Mouse (Mus musculus) kidney, adult 2 months (tissue): ENCODE results near the gene Cdh24.

Experiments used
- CTCF ChIP-seq: fragments of 200-500 bp; conservative IDR thresholded peaks from 2 replicates; pipeline ENCODE4 v1.5.1; 2011; ENCODE audit warnings: low read depth, mild to moderate bottlenecking, control low read depth, low read length, moderate library complexity, mixed read lengths; ENCODE audit not compliant: insufficient read depth, insufficient read length
- POLR2A ChIP-seq: fragments of 200-500 bp; IDR thresholded peaks from one replicate; pipeline ENCODE4 v1.6.1; 2011; ENCODE audit warnings: low read depth, low read length, control low read depth

GRCm38 (mm10) chr14:54686063-54686521, 44.9 kb upstream of the Cdh24 start, which contains the start of gene 1700123O20Rik:
- peak; percentile 29; the same call in 1 of the 2 replicates for TF ChIP-seq CTCF
- TF ChIP-seq POLR2A: no peak
